Mouse (Mus musculus) E14TG2a.4 (cell line): ENCODE data around the gene Tsga13.

Experiments used
- CTCF ChIP-seq: conservative IDR thresholded peaks from 2 replicates; pipeline ENCODE4 v1.5.1; 2014; ENCODE audit warnings: low read length
- NANOG ChIP-seq: IDR thresholded peaks from 2 replicates; pipeline ENCODE4 v1.6.1; 2014; ENCODE audit warnings: borderline replicate concordance, low read length, mixed read lengths
- POU5F1 ChIP-seq: IDR thresholded peaks from 2 replicates; pipeline ENCODE4 v1.6.1; 2014; ENCODE audit warnings: low read length, borderline replicate concordance

- TF ChIP-seq CTCF = no peak
- no peak for TF ChIP-seq POU5F1
- TF ChIP-seq NANOG = no peak
These were observed 19.0 kb downstream of the Tsga13 start, which contains the start of gene Copg2 for GRCm38 (mm10) chr6:30896195-30896985.
